Mouse (Mus musculus): ENCODE data around the gene Ror2.

The Ror2 gene

GRCm38 (mm10) chr13:53233826-53234786 is 51.8 kb downstream of the Ror2 start:
- peak; percentile 74 for DNase-seq (ENCODE audit: low spot score)

- DNase-seq (ENCODE audit: low spot score), result peak; percentile 75
These were observed 52.5 kb downstream of the Ror2 start for GRCm38 (mm10) chr13:53233381-53233780.

- peak; percentile 64 for DNase-seq (ENCODE audit: low spot score)
These were observed 53.5 kb downstream of the Ror2 start for GRCm38 (mm10) chr13:53232419-53232818.

GRCm38 (mm10) chr13:53230446-53231161 is 55.3 kb downstream of the Ror2 start:
- peak; percentile 57 for DNase-seq (ENCODE audit: low spot score)

- DNase-seq (ENCODE audit: low spot score), result no peak
These were observed 58.9 kb downstream of the Ror2 start for GRCm38 (mm10) chr13:53227019-53227418.

GRCm38 (mm10) chr13:53226461-53226860 is 59.5 kb downstream of the Ror2 start:
- no peak for DNase-seq (ENCODE audit: low spot score)

- no peak for DNase-seq (ENCODE audit: low spot score)
These were observed 60.0 kb downstream of the Ror2 start for GRCm38 (mm10) chr13:53225925-53226324.

- no peak for DNase-seq (ENCODE audit: low spot score)
These were observed 64.7 kb downstream of the Ror2 start for GRCm38 (mm10) chr13:53221176-53221575.

GRCm38 (mm10) chr13:53219889-53220288 is 66.0 kb downstream of the Ror2 start:
- no peak for DNase-seq (ENCODE audit: low spot score)

- DNase-seq (ENCODE audit: low spot score), result no peak
These were observed 66.5 kb downstream of the Ror2 start for GRCm38 (mm10) chr13:53219391-53219790.

GRCm38 (mm10) chr13:53217396-53217975 is 68.4 kb downstream of the Ror2 start:
- no peak for DNase-seq (ENCODE audit: low spot score)

GRCm38 (mm10) chr13:53211971-53212733 is 73.8 kb downstream of the Ror2 start:
- DNase-seq (ENCODE audit: low spot score), result peak; percentile 64

GRCm38 (mm10) chr13:53208556-53208955 is 77.4 kb downstream of the Ror2 start:
- DNase-seq (ENCODE audit: low spot score), result no peak

GRCm38 (mm10) chr13:53205128-53205911 is 80.6 kb downstream of the Ror2 start:
- peak; percentile 59 for DNase-seq (ENCODE audit: low spot score)

GRCm38 (mm10) chr13:53202439-53202830 is 83.5 kb downstream of the Ror2 start:
- no peak for DNase-seq (ENCODE audit: low spot score)

GRCm38 (mm10) chr13:53201628-53202438 is 84.1 kb downstream of the Ror2 start:
- DNase-seq (ENCODE audit: low spot score), result peak; percentile 85

GRCm38 (mm10) chr13:53200121-53200520 is 85.8 kb downstream of the Ror2 start:
- no peak for DNase-seq (ENCODE audit: low spot score)

- no peak for DNase-seq (ENCODE audit: low spot score)
These were observed 86.7 kb downstream of the Ror2 start for GRCm38 (mm10) chr13:53199262-53199661.

GRCm38 (mm10) chr13:53196690-53197089 is 89.2 kb downstream of the Ror2 start:
- no peak for DNase-seq (ENCODE audit: low spot score)

Data from embryo, embryonic 10 days (tissue).